Mouse (Mus musculus) forebrain, embryonic 13.5 days (tissue): ENCODE data around the gene Trim38. TPM values are rescaled to one million over a fixed set of nuclear protein-coding genes. Genes with fewer than 3 reads are reported as not detected.
"Not testable (repeated sequence)": the region's sequence is repeated elsewhere in the genome, so short reads cannot be mapped to it uniquely, and the experiment has no call there.

Experiments used
- ATAC-seq: fragments of 200-750 bp; cut with Nextera tagmentation; 2 replicates; pipeline ENCODE4 v1.8.0; 2017
- H3K27ac ChIP-seq: fragments of 300-500 bp; sonication (generic); 2 replicates; pipeline ENCODE4 v1.5.1; 2015; ENCODE audit warnings: inconsistent platforms, mild to moderate bottlenecking, moderate library complexity
- H3K27me3 ChIP-seq: fragments of 300-500 bp; sonication (generic); 2 replicates; pipeline ENCODE4 v1.6.1; 2015; ENCODE audit warnings: mild to moderate bottlenecking, inconsistent platforms
- H3K36me3 ChIP-seq: fragments of 300-500 bp; sonication (generic); 2 replicates; pipeline ENCODE4 v1.6.1; 2015; ENCODE audit warnings: mild to moderate bottlenecking, inconsistent platforms; ENCODE audit not compliant: poor library complexity, severe bottlenecking
- H3K4me1 ChIP-seq: fragments of 300-500 bp; sonication (generic); 2 replicates; pipeline ENCODE4 v1.6.1; 2015; ENCODE audit warnings: inconsistent platforms
- H3K4me2 ChIP-seq: fragments of 300-500 bp; sonication (generic); 2 replicates; pipeline ENCODE4 v1.6.1; 2015; ENCODE audit warnings: inconsistent platforms, mild to moderate bottlenecking, moderate library complexity
- H3K4me3 ChIP-seq: fragments of 300-500 bp; sonication (generic); 2 replicates; pipeline ENCODE4 v1.5.1; 2015; ENCODE audit warnings: mild to moderate bottlenecking, inconsistent platforms
- H3K9ac ChIP-seq: fragments of 300-500 bp; sonication (generic); 2 replicates; pipeline ENCODE4 v1.6.1; 2015; ENCODE audit warnings: mild to moderate bottlenecking, inconsistent platforms
- H3K9me3 ChIP-seq: fragments of 300-500 bp; sonication (generic); replicated peaks from 2 replicates; pipeline ENCODE4 v1.6.1; 2016; ENCODE audit warnings: inconsistent platforms
- WGBS: fragments of 180-500 bp; shearing (Covaris S2); methylation state at CpG from one replicate; pipeline ENCODE4 v1.1.7; 2015; 5-methylcytosine and 5-hydroxymethylcytosine counted together
- polyA plus RNA-seq: library from polyadenylated mRNA; unstranded; fragments of >200 nt; fragmentation: Nextera tagmentation; extraction: Ambion mirVana; gene quantifications from 2 replicates; pipeline ENCODE4 v1.2.1, GENCODE M21; 2015

Gene Trim38
- polyA plus RNA-seq = 0.08 TPM in 1 of 2 replicates, not detected in the other

DNA sequence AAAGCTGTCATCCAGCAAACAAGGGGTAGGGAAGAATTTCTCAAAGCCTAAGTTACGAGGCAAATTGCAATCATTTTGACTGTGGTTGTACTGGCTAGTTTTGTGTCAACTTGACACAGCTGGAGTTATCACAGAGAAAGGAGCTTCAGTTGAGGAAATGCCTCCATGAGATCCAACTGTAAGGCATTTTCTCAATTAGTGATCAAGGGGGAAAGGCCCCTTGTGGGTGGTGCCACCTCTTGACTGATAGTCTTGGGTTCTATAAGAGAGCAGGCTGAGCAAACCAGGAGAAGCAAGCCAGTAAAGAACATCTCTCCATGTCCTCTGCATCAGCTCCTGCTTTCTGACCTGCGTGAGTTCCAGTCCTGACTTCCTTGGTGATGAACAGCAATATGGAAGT, at the start of gene Trim38:
TSS of gene Trim38 (plus strand) at position 301 of the 400 bp plus-strand sequence.
- H3K27ac ChIP-seq, H3K4me2 ChIP-seq, H3K4me3 ChIP-seq, H3K27me3 ChIP-seq, H3K36me3 ChIP-seq, ATAC-seq, H3K4me1 ChIP-seq, H3K9me3 ChIP-seq, H3K9ac ChIP-seq: not testable (repeated sequence)
- 88% methylated on average over 2 of the region's 2 CpGs for WGBS

DNA sequence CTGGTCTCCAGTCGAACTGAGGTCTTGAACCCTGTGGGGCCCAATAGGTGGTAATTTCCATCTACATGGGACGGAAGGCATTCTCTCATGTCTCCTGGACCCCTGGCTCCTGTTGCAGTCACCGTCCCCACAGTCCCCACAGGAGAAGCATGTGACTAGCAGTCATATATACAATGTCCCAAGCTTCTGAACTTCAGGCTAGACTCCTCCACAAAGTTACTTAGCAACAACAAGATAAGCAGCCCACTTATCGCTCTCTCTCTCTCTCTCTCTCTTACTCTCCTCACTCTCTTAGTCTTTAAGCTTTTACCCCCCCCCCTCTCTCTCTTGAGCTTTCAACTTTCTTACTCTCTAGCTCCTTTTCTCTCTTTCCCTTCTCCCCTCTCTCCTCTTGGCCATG, 45.5 kb upstream of the Trim38 start:
- Histone ChIP-seq H3K36me3 (no peaks in the 10 kb centered on the region), H3K27ac (no peak overlapping the region), H3K9me3 (no peaks in the 10 kb centered on the region), H3K4me1 (no peaks in the 10 kb centered on the region), H3K4me3 (no peak overlapping the region), H3K4me2 (no peak overlapping the region), H3K9ac (no peak overlapping the region), H3K27me3 (no peaks in the 10 kb centered on the region)
- 90% methylated on average over 4 of the region's 4 CpGs for WGBS
- no peak for ATAC-seq

DNA sequence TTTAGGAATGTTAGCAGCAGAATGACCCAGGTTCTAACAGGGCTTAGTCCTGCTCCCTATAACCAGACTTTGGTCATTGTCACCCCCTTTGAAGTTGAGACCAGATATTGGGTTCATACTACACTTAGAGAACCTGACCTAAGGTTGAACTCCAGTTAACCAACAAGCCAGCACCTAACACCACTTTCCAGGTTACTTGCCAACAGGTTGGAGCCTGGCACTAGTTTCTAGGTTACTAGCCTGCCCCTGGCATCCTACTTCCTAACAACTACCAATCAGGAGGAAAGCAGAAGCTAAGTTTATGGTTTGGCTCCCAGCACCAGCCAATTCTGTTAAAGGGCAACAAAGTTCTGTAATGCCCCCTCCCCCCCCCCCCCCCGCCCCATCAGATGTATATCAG, 44.5 kb upstream of the Trim38 start:
- H3K4me2 ChIP-seq = no peak overlapping the region
- H3K27ac ChIP-seq = no peak overlapping the region
- WGBS = 38% methylated on average over 1 of the region's 1 CpGs
- ATAC-seq = no peak
- no peak overlapping the region for H3K9ac ChIP-seq
- no peak overlapping the region for H3K4me3 ChIP-seq
- no peaks in the 10 kb centered on the region for H3K4me1 ChIP-seq
- H3K27me3 ChIP-seq = no peaks in the 10 kb centered on the region
- H3K36me3 ChIP-seq = no peaks in the 10 kb centered on the region
- no peaks in the 10 kb centered on the region for H3K9me3 ChIP-seq

DNA sequence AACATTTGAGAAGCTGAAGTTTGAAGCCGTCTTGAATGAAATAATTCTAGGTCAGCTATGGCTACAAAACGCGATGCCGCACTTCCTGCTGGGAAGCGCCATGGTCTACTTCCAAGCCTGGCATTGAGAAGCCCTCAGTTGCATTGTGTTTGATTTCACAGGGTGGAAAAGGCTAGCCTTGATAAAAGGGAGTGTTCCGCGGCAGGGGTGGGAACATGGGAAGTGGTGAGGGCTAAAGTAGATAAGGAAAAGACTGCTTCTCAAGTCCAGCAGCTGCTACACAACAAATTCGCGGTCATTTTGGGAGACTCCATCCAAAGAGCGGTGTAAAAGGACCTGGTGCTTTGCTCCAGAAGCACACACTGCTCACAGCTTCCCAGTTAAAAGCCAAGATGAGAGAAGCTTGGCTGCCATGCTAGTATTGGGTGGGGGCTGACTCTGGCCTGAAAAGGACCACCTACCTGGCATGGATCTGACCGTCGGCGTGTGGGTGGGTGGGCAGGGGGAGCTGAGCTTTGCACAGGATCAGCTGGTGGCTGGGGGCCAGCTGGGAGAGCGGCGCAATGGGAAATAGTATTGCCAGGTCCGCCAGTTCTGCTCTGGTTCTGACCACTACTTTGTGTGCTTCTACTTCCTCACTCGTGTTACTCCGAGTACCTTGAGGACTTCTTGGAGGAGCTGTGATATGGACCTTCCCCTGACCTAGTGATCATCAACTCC, 41.1 kb upstream of the Trim38 start:
- Histone ChIP-seq H3K36me3 (no peaks in the 10 kb centered on the region), H3K4me3 (no peak overlapping the region), H3K27ac (no peak overlapping the region), H3K9me3 (no peaks in the 10 kb centered on the region), H3K4me1 (no peaks in the 10 kb centered on the region), H3K9ac (no peak overlapping the region), H3K4me2 (no peak overlapping the region), H3K27me3 (no peaks in the 10 kb centered on the region)
- ATAC-seq = no peak
- WGBS = 89% methylated on average over 18 of the region's 18 CpGs

DNA sequence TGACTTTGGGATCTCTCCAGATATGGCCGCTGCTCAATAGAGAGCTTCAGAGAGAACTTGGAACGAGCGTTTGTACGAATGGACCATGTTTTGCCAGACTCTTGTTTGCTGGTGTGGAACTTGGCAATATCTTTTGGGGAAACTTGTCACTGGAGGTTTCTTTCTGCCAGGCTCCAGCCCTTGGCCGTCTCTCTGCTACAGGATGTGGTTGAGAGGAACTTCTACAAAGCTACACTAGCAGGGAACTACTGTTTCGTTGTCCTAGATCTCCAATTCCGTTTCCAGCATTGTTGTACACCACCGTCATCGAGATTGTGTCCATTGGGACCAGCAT, 40.6 kb upstream of the Trim38 start:
- Histone ChIP-seq H3K27me3 (no peaks in the 10 kb centered on the region), H3K9ac (no peak overlapping the region), H3K4me2 (no peak overlapping the region), H3K9me3 (no peaks in the 10 kb centered on the region), H3K36me3 (no peaks in the 10 kb centered on the region), H3K4me1 (no peaks in the 10 kb centered on the region), H3K4me3 (no peak overlapping the region), H3K27ac (no peak overlapping the region)
- no peak for ATAC-seq
- 93% methylated on average over 9 of the region's 9 CpGs for WGBS

DNA sequence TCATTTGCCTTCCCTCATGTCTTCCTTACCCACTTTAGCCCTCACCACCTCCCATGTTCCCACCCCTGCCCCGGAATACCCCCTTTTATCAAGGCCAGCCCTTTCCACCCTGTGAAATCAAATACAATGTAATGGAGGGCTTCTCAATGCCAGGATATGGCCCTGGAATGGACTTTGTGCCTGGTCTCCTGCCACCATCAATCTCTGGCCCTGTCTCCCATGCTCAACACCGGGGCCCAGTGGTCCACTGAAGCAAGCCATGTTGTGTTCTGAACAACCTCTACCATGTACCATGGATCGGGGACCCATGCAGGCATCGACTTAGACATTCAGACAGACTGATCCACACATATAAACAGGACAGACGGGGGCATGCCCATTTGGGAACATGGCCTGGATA, 40.0 kb upstream of the Trim38 start:
- Histone ChIP-seq H3K9me3 (no peaks in the 10 kb centered on the region), H3K36me3 (no peaks in the 10 kb centered on the region), H3K4me3 (no peak overlapping the region), H3K9ac (no peak overlapping the region), H3K4me2 (no peak overlapping the region), H3K4me1 (no peaks in the 10 kb centered on the region), H3K27ac (no peak overlapping the region), H3K27me3 (no peaks in the 10 kb centered on the region)
- no peak for ATAC-seq
- 94% methylated on average over 5 of the region's 5 CpGs for WGBS

DNA sequence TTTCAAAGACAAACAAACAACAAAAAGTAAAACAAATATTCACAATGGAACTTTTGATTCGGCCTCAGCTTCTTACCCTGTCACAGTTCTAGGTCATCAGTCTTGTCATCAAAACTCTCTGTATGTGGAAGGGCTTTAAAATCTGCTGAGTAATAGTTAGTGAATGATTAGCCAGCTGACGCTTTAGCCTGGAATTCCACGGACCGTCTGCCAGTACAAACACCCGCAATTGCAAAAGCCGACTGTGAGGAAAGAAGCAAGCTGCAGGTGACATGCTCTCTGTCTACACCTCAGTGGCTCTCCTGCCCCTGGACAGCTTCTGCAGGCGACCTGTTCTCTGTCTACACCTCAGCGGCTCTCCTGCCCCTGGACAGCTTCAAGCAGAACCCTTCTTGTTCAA, 39.2 kb upstream of the Trim38 start:
- no peak overlapping the region for H3K27ac ChIP-seq
- no peak overlapping the region for H3K9ac ChIP-seq
- WGBS = 62% methylated on average over 8 of the region's 8 CpGs
- H3K9me3 ChIP-seq = no peaks in the 10 kb centered on the region
- ATAC-seq = no peak
- H3K4me3 ChIP-seq = no peak overlapping the region
- H3K36me3 ChIP-seq = no peaks in the 10 kb centered on the region
- H3K4me1 ChIP-seq = no peaks in the 10 kb centered on the region
- H3K4me2 ChIP-seq = no peak overlapping the region
- H3K27me3 ChIP-seq = no peaks in the 10 kb centered on the region

DNA sequence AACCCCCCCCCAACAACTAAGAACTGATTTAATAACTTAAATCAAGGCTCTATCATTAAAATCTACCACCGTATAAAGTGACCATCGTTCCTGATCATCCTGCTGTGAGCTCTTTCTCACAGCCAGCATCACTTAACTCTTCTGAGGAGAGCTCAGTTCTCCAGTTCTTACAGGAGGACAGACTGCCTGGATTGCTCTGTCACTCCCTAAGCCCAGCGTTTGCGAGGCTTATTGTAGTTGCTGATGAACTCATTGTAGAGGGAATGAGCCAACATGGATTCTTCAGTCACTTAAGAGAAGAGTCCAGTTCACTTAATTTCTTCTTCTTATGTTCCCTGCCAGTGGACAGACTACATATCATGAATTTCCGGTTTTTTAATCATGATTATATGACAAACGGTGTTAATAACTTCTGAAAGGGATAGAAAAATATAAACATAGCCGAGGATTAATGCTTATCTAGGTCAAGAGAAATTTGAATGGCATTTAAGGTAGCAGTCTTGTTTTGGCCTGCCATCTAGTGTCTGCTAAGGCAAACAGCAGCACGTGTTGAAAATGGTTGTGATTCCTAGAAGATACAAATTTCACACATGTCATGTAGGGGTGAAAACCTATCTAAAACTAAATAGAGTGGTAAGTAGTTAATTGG, 37.4 kb upstream of the Trim38 start:
- Histone ChIP-seq H3K9ac (no peak overlapping the region), H3K27me3 (no peaks in the 10 kb centered on the region), H3K27ac (no peak overlapping the region), H3K4me2 (no peak overlapping the region), H3K9me3 (no peaks in the 10 kb centered on the region), H3K4me1 (no peaks in the 10 kb centered on the region), H3K36me3 (no peaks in the 10 kb centered on the region), H3K4me3 (no peak overlapping the region)
- 26% methylated on average over 8 of the region's 8 CpGs for WGBS
- ATAC-seq = 0 out of 2 replicates have a peak, but pooled peaks have one; percentile 51

DNA sequence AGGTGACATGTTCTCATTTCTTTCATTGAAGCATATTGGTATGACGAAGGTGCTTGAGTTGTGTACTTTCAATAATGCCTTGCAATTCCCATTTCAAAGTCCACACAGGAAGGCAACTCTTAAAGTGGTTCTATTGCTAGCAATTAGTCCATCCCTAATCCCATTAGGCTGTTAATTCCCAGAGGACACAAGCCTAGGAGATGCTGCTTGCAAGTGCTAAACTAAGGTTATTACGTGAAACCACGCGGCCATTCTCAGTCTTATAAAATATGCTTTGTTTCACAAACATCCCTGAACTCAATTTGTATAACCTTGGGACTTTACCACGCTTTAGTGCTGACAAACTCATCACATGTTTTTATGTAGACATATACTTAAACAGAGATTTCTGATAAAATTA, 32.6 kb upstream of the Trim38 start:
- no peaks in the 10 kb centered on the region for H3K27me3 ChIP-seq
- H3K9me3 ChIP-seq = no peaks in the 10 kb centered on the region
- no peaks in the 10 kb centered on the region for H3K36me3 ChIP-seq
- 84% methylated on average over 5 of the region's 5 CpGs for WGBS
- H3K27ac ChIP-seq = no peak overlapping the region
- H3K4me2 ChIP-seq = no peak overlapping the region
- H3K9ac ChIP-seq = no peak overlapping the region
- no peak for ATAC-seq
- no peak overlapping the region for H3K4me3 ChIP-seq
- H3K4me1 ChIP-seq = peaks cover 20% of the 10 kb centered on the region

DNA sequence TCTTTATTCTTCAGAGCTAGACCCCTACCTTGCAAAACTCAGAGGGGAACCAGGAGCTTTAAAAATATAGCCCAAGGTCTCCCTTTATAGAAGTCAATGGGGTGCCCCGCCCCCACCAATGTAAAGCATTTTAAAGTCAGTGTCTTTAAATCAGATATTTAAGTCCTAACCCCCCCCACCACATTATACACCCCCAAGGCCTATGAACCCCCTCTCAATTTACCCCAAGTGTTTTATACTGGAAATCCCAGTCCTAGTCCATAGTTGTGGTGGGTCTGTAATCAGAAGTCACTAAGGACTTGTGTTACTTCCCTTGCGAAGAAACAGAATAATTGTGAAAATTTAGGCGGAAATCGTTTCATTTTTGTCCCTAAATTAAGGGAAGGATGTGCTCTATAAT, 31.7 kb upstream of the Trim38 start:
- WGBS = 18% methylated on average over 4 of the region's 4 CpGs
- Histone ChIP-seq H3K4me2 (peak overlapping the region; percentile 98), H3K9me3 (no peaks in the 10 kb centered on the region), H3K9ac (peak overlapping the region; percentile 92), H3K27ac (peak overlapping the region; percentile 98), H3K27me3 (no peaks in the 10 kb centered on the region), H3K4me1 (peaks cover 20% of the 10 kb centered on the region), H3K4me3 (no peak overlapping the region), H3K36me3 (no peaks in the 10 kb centered on the region)
- no peak for ATAC-seq

DNA sequence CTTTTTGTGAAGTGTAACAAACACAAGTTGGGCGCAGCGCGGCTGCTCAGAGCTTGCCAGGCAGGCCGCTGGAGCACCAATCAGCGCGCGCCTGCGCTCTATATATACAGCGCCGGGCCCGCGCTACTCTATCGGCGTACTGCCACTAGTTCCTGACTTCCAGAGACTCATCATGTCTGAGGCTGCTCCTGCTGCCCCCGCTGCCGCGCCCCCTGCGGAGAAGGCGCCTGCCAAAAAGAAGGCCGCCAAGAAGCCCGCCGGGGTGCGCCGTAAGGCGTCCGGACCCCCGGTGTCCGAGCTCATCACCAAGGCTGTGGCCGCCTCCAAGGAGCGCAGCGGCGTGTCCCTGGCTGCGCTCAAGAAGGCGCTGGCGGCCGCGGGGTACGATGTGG, 31.0 kb upstream of the Trim38 start, which contains the start of gene Hist1h1c:
TSS of gene Hist1h1c (plus strand) at position 132 of the 392 bp plus-strand sequence.
- Histone ChIP-seq H3K9me3 (no peaks in the 10 kb centered on the region), H3K4me3 (peak within 1 kb of the TSS; percentile 57), H3K27me3 (no peaks in the 10 kb centered on the region), H3K4me2 (peak within 1 kb of the TSS; percentile 98), H3K27ac (peak within 1 kb of the TSS; percentile 98), H3K36me3 (no peaks in the 10 kb centered on the region), H3K9ac (peak within 1 kb of the TSS; percentile 92), H3K4me1 (peaks cover 20% of the 10 kb centered on the region)
- ATAC-seq = peak; percentile 97
- WGBS = under 1% methylated on average over 38 of the region's 38 CpGs

DNA sequence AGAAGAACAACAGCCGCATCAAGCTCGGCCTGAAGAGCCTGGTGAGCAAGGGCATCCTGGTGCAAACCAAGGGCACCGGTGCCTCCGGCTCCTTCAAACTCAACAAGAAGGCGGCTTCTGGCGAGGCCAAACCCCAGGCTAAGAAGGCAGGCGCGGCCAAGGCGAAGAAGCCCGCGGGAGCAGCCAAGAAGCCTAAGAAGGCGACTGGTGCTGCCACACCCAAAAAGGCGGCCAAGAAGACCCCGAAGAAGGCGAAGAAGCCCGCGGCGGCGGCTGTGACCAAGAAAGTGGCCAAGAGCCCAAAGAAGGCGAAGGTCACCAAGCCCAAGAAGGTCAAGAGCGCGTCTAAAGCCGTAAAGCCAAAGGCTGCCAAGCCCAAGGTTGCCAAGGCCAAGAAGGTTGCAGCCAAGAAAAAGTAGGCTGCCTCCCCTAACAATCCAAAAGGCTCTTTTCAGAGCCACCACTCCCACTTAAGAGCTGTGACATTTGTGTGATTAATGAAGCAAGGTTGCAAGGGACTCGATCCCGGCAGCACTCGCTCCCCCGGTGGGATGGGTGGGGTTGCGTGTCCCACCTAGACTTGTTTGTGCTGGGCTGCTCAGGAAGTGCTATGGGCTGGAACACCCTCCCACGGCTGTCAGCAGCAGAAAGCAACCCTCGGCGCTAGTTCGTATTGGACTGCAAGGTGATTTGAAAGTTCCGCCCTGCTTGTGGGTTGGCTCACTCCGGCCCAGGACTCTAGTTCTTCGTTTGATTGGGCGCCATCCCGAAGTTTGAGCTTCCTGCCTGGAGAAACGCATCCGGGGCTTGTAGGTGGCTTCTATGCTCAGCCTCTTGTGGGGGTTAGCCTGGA, 30.4 kb upstream of the Trim38 start:
- peak overlapping the region; percentile 92 for H3K9ac ChIP-seq
- H3K4me1 ChIP-seq = peaks cover 21% of the 10 kb centered on the region
- H3K27ac ChIP-seq = peak overlapping the region; percentile 98
- H3K36me3 ChIP-seq = no peaks in the 10 kb centered on the region
- peak overlapping the region; percentile 98 for H3K4me2 ChIP-seq
- H3K27me3 ChIP-seq = no peaks in the 10 kb centered on the region
- H3K4me3 ChIP-seq = peak overlapping the region; percentile 57
- 1% methylated on average over 39 of the region's 39 CpGs for WGBS
- peak; percentile 90 for ATAC-seq
- H3K9me3 ChIP-seq = no peaks in the 10 kb centered on the region
